Mouse (Mus musculus) liver, embryonic 14.5 days (tissue): ENCODE measurements around the gene Larp1.

Experiments
- CTCF ChIP-seq: IDR thresholded peaks from 2 replicates; pipeline ENCODE4 v1.5.1; 2016; ENCODE audit warnings: antibody characterized with exemption, low read depth, control low read depth
- EP300 ChIP-seq: IDR thresholded peaks from 2 replicates; pipeline ENCODE4 v1.6.1; 2016; ENCODE audit warnings: antibody characterized with exemption, low read depth

DNA sequence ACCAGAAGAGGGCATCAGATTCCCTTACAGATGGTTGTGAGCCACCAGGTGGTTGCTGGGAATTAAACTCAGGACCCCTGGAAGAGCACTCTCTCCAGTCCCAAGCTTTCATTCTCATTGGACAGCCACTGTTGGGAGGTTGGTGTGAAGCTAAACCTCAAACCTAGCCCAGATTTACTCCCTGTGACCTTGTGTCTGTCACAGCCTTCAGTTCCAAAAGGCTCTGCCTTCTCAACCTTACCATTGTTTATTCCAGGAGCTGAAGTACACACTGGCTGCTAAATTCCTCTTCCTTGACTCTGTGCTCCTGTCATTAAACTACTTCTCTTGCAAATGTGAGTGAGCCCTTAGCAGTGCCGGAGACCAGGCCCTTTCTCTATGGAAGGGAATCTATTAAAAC is 20.1 kb downstream of the Larp1 start:
- TF ChIP-seq EP300 (no peak), CTCF (no peak)
